Mouse (Mus musculus): ENCODE results near the gene Pex14.

- TF ChIP-seq POLR2A (IDR thresholded peaks at IDR 0.05; ENCODE audit: extremely low read depth, insufficient read depth, low read length) (no peak), CTCF (IDR thresholded peaks at IDR 0.05; ENCODE audit: low read depth, low read length) (no peak)
Measured at GRCm38 (mm10) chr4:148915849-148916248, 183.8 kb downstream of the Pex14 start.

Measured in liver, adult 2 months (tissue).